ENCODE assay signal across 15 mouse cellular contexts in genomic region chr7:143729886-143730285, GRCm38 (mm10). TPM values are rescaled to one million over a fixed set of nuclear protein-coding genes. Genes with fewer than 3 reads are reported as not detected.
A peak's percentile ranks its signal among the peaks of the same experiment; 100 is the strongest.
DNase-seq lines count a peak whose midpoint lies in the region; ATAC-seq and TF ChIP-seq lines count a peak whose summit lies in the region.
"Had no signal": no experiment of that assay in that cellular context is flagged by ENCODE, and none has a peak within 500 bp of the region (broad histone marks: within the 10 kb centered on the region; RNA-seq: fewer than 3 reads in every experiment).

No protein-coding gene starts in this region.

- peaks cover 5% of the 10 kb centered on the region; the same call in 1 of the 2 replicates for H3K4me1 ChIP-seq in kidney, postnatal 0 days (replicated peaks; ENCODE audit: insufficient read depth, low read length)
- peaks cover 7% of the 10 kb centered on the region; the same call in 1 of the 2 replicates for H3K4me1 ChIP-seq in forebrain, embryonic 15.5 days

- peak; percentile 34 for DNase-seq in adrenal gland, postnatal 10 days
- DNase-seq in adrenal gland, postnatal 25 days, result no peak
- peak; percentile 43 for DNase-seq in ovary, adult 18-20 months (ENCODE audit: low spot score)
- no peak for DNase-seq in ovary, postnatal 10 days (ENCODE audit: low spot score)
- DNase-seq in kidney, postnatal 0 days (ENCODE audit: low spot score), result peak; percentile 64
- DNase-seq in skeletal muscle tissue, adult 2 months (ENCODE audit: low read depth, low spot score), result peak; percentile 31
- DNase-seq: right cerebral cortex, postnatal 14 days had no signal

- 0 out of 2 replicates have a peak overlapping the region, but pooled peaks have one; percentile 6 for H3K4me2 ChIP-seq in kidney, postnatal 0 days (ENCODE audit: low read length)
- H3K4me2 ChIP-seq in forebrain, embryonic 15.5 days (replicated peaks), result no peak overlapping the region

- H3K9ac ChIP-seq in kidney, postnatal 0 days (ENCODE audit: low read depth, low read length), result no peak overlapping the region
- H3K9ac ChIP-seq in forebrain, embryonic 15.5 days (replicated peaks), result no peak overlapping the region

- peak overlapping the region; percentile 52; the same call in 1 of the 2 replicates for H3K27ac ChIP-seq in kidney, postnatal 0 days
- no peak overlapping the region for H3K27ac ChIP-seq in forebrain, embryonic 15.5 days (replicated peaks)

- no peaks in the 10 kb centered on the region for H3K27me3 ChIP-seq in kidney, postnatal 0 days (ENCODE audit: insufficient read depth, low read length)
- H3K27me3 ChIP-seq in forebrain, embryonic 15.5 days, result no peaks in the 10 kb centered on the region

- no peaks in the 10 kb centered on the region for H3K9me3 ChIP-seq in kidney, postnatal 0 days (replicated peaks; ENCODE audit: low read length)
- H3K9me3 ChIP-seq in forebrain, embryonic 15.5 days, result no peaks in the 10 kb centered on the region

- TF ChIP-seq CTCF in kidney, postnatal 0 days (IDR thresholded peaks at IDR 0.05; ENCODE audit: low read depth), result no peak

- 0 out of 2 replicates have a peak, but pooled peaks cover 12% of the 10 kb centered on the region for H3K36me3 ChIP-seq in kidney, postnatal 0 days (ENCODE audit: insufficient read depth, low read length)
- H3K36me3 ChIP-seq in forebrain, embryonic 15.5 days, result no peaks in the 10 kb centered on the region

- H3K4me3 ChIP-seq in kidney, postnatal 0 days (replicated peaks; ENCODE audit: low read depth, low read length), result no peak overlapping the region
- no peak overlapping the region for H3K4me3 ChIP-seq in forebrain, embryonic 15.5 days

- no peak; the same call in 1 of the 2 replicates for ATAC-seq in kidney, postnatal 0 days (replicated peaks; ENCODE audit: low FRiP score, low read depth)
- ATAC-seq in forebrain, embryonic 15.5 days (replicated peaks), result no peak
- no peak for ATAC-seq in monocyte, adult 5-6 weeks (replicated peaks; ENCODE audit: insufficient number of reproducible peaks, low FRiP score, low TSS enrichment, poor library complexity, severe bottlenecking)
- ATAC-seq: hindbrain, embryonic 16.5 days had no signal

- 45% methylated on average over 10 of the region's 10 CpGs for WGBS in kidney, postnatal 0 days
- WGBS in forebrain, embryonic 15.5 days, result 83% methylated on average over 10 of the region's 10 CpGs

RNA-seq across cellular contexts. Expression of gene Osbpl5, which starts 26.9 kb away (rescaled TPM):
- 10 to 100 TPM; 30.1 to 34.0 TPM for total RNA-seq in adrenal gland, postnatal 10 days (2021)
- 22.8 and 37.0 TPM in 2 replicates for total RNA-seq in adrenal gland, postnatal 25 days (2021)
- polyA plus RNA-seq in kidney, postnatal 0 days (2015; fragmentation: Nextera tagmentation; extraction: Ambion mirVana), result 29.0 and 30.4 TPM in 2 replicates
- polyA plus RNA-seq in forebrain, embryonic 15.5 days (2015; fragmentation: Nextera tagmentation; extraction: Ambion mirVana), result 30.2 and 32.4 TPM in 2 replicates
- total RNA-seq in monocyte, adult 5-6 weeks (2017), result 16.1 to 49.9 TPM (median 22.0 TPM) in 3 replicates

RNA-seq across cellular contexts. Expression of gene Mrgprg, which starts 36.9 kb away (rescaled TPM):
- under 1 TPM; 0.18 to 0.58 TPM for total RNA-seq in adrenal gland, postnatal 10 days (2021)
- total RNA-seq in adrenal gland, postnatal 25 days (2021), result 0.27 and 0.67 TPM in 2 replicates
- not detected in 2 replicates for polyA plus RNA-seq in kidney, postnatal 0 days (2015; fragmentation: Nextera tagmentation; extraction: Ambion mirVana)
- not detected in 2 replicates for polyA plus RNA-seq in forebrain, embryonic 15.5 days (2015; fragmentation: Nextera tagmentation; extraction: Ambion mirVana)
- total RNA-seq in monocyte, adult 5-6 weeks (2017), result not detected in 3 replicates
- total RNA-seq: layer of hippocampus, postnatal 10 days; liver, adult 2 months; megakaryocyte-erythroid progenitor cell, adult 5-6 weeks had no signal
- polyA plus RNA-seq: cortical plate, adult 2 months; hindbrain, embryonic 16.5 days; liver, adult 2 months; testis, adult 2 months had no signal

RNA-seq across cellular contexts. Expression of gene Tnfrsf23, which starts 44.2 kb away (rescaled TPM):
- 1 to 10 TPM; 2.4 to 3.0 TPM for total RNA-seq in adrenal gland, postnatal 10 days (2021)
- total RNA-seq in adrenal gland, postnatal 25 days (2021), result 1.4 and 2.7 TPM in 2 replicates
- polyA plus RNA-seq in kidney, postnatal 0 days (2015; fragmentation: Nextera tagmentation; extraction: Ambion mirVana), result 1.9 and 2.2 TPM in 2 replicates
- polyA plus RNA-seq in forebrain, embryonic 15.5 days (2015; fragmentation: Nextera tagmentation; extraction: Ambion mirVana), result 0.45 and 0.66 TPM in 2 replicates
- total RNA-seq in monocyte, adult 5-6 weeks (2017), result 0.58 to 1.1 TPM in 2 of 3 replicates, not detected in the other
- total RNA-seq: liver, adult 2 months; megakaryocyte-erythroid progenitor cell, adult 5-6 weeks had no signal

RNA-seq across cellular contexts. Expression of gene Mrgpre, which starts 54.4 kb away (rescaled TPM):
- total RNA-seq in adrenal gland, postnatal 10 days (2021), result 1 to 10 TPM; 2.6 to 3.0 TPM
- 1.4 and 2.0 TPM in 2 replicates for total RNA-seq in adrenal gland, postnatal 25 days (2021)
- 1.2 TPM in 2 replicates for polyA plus RNA-seq in kidney, postnatal 0 days (2015; fragmentation: Nextera tagmentation; extraction: Ambion mirVana)
- 3.0 and 3.5 TPM in 2 replicates for polyA plus RNA-seq in forebrain, embryonic 15.5 days (2015; fragmentation: Nextera tagmentation; extraction: Ambion mirVana)
- total RNA-seq in monocyte, adult 5-6 weeks (2017), result 0.29 to 0.32 TPM in 2 of 3 replicates, not detected in the other

Comparison
In these comparisons a context has a peak if more than half of its experiments do, and no peak if none do; other contexts are left out.
1. DNase-seq: peak in adrenal gland, postnatal 10 days (single experiment), ovary, adult 18-20 months (single experiment), kidney, postnatal 0 days (single experiment) and skeletal muscle tissue, adult 2 months (single experiment); none in adrenal gland, postnatal 25 days (single experiment) and ovary, postnatal 10 days (single experiment).